Mouse (Mus musculus) erythroid progenitor cell, adult 5-6 weeks (primary cell): ENCODE results near the gene Trmt10b. TPM values are rescaled to one million over a fixed set of nuclear protein-coding genes. Genes with fewer than 3 reads are reported as not detected.

Experiments
- ATAC-seq: replicated peaks from 2 replicates; pipeline ENCODE4 v1.8.0; 2016; ENCODE audit warnings: moderate number of reproducible peaks, mild to moderate bottlenecking, moderate TSS enrichment, inconsistent platforms; ENCODE audit not compliant: poor library complexity, low FRiP score, severe bottlenecking
- total RNA-seq, 2 experiments: library from RNA; stranded (forward) in 1 of 2; stranded (reverse) in 1 of 2; fragments of 150-400 nt in 1 of 2; fragments of 186-747, 209-891 nt in 1 of 2; gene quantifications; 2 replicates each; pipeline versions ENCODE4 v1.2.3 to v1.2.4; 2015 to 2017; ENCODE audit warnings: low replicate concordance in 2 of 2

Trmt10b gene
- total RNA-seq, 2 experiments from 2014 or later, result 0.23 to 11.7 TPM

DNA sequence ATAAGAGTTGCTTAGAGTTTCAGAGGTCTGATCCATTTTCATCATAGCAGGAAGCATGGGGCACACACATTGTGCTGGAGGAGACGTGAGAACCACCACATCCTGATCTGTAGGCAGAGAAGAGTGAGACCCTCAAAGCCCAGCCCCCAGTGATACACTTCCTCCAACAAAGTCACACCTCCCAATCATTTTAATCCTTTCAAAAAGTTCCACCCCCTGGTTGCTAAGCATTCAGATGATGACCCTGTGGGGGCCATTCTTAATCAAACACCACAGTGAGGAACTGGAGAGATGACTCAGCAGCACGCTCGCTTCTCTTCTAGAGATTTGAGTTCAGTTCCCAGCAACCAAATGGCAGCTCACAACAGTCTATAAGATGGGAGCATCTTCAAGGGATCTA lies 35.5 kb downstream of the Trmt10b start:
- ATAC-seq, result no peak

DNA sequence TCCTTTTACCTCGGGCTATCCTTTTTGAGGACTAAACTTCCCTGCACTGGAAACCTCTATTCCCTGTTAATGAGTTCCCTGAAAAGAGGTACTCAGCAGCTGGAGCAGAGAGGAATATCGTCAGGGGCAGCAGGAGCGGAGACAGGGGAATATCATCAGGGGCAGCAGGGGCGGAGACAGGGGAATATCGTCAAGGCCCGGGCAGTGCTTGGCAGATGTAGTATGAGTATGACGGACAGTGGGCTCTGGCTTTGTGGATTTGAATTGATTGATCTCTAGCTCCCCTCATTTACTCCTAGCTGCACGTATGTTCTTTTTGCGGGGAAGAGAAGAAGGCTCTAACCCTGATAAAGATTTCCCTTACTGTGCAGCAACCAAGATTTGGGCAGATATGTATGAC lies 44.3 kb downstream of the Trmt10b start:
- no peak for ATAC-seq

DNA sequence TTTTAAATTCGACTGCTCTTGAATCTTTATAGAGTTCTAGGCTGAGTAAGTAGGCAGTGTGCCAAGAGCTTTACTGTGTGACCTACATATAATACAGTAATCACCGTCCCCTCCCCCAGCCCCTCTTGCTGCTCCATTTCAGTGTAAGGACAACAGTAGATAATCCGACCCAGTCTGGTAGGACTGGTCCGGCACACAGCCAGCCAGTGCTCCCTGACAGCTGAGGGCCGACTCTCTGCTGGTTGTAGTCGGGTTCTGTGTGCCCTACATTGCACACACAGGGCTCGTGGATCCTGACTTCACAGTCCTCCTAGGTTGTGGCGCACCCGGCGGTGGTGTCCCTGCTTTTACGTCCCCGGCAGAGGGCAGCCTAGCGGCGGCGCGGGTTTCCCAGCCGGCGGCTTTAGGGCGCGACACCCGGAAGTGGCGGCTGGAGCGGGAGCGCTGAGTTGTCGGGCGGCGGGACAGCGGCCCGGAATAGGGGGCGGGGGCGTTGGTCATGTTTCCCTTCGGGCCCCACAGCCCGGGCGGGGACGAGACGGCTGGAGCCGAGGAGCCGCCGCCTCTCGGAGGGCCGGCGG lies 44.8 kb downstream of the Trmt10b start, which contains the start of gene Dcaf10:
Dcaf10 (plus strand) TSS at position 433 of the 581 bp plus-strand sequence.
- peak; percentile 89 for ATAC-seq

GRCm38 (mm10) chr4:45342286-45343155 lies 45.6 kb downstream of the Trmt10b start, which contains the start of gene Exosc3:
Gene Exosc3, minus strand, starts transcription at chr4:45342732.
- peak; percentile 78 for ATAC-seq

- no peak for ATAC-seq
Observed at GRCm38 (mm10) chr4:45356653-45357052, 59.7 kb downstream of the Trmt10b start.

Other genes starting within 250 kb of the Trmt10b start
- 6.1 and 9.6 TPM in 2 replicates for gene Fbxo10, start 212.5 kb upstream of the Trmt10b start, total RNA-seq (2015; ENCODE audit: low replicate concordance)
- 8.0 and 14.8 TPM in 2 replicates for gene Fbxo10, start 212.5 kb upstream of the Trmt10b start, total RNA-seq (2017; ENCODE audit: low replicate concordance)
- 9.0 and 70.4 TPM in 2 replicates for gene Tomm5, start 189.0 kb upstream of the Trmt10b start, total RNA-seq (2015; ENCODE audit: low replicate concordance)
- gene Tomm5, start 189.0 kb upstream of the Trmt10b start, total RNA-seq (2017; ENCODE audit: low replicate concordance), result 32.3 and 52.8 TPM in 2 replicates
- gene Frmpd1, start 112.3 kb upstream of the Trmt10b start, total RNA-seq (2015; ENCODE audit: low replicate concordance), result not detected in 2 replicates
- gene Frmpd1, start 112.3 kb upstream of the Trmt10b start, total RNA-seq (2017; ENCODE audit: low replicate concordance), result not detected in 2 replicates
- 13.3 and 16.8 TPM in 2 replicates for gene Dcaf10, start 45.0 kb downstream of the Trmt10b start, total RNA-seq (2015; ENCODE audit: low replicate concordance)
- 17.8 and 25.5 TPM in 2 replicates for gene Dcaf10, start 45.0 kb downstream of the Trmt10b start, total RNA-seq (2017; ENCODE audit: low replicate concordance)
- 27.0 and 44.0 TPM in 2 replicates for gene Exosc3, start 45.6 kb downstream of the Trmt10b start, total RNA-seq (2015; ENCODE audit: low replicate concordance)
- 31.3 and 47.4 TPM in 2 replicates for gene Exosc3, start 45.6 kb downstream of the Trmt10b start, total RNA-seq (2017; ENCODE audit: low replicate concordance)
- 261 and 374 TPM in 2 replicates for gene Slc25a51, start 111.6 kb downstream of the Trmt10b start, total RNA-seq (2015; ENCODE audit: low replicate concordance)
- gene Slc25a51, start 111.6 kb downstream of the Trmt10b start, total RNA-seq (2017; ENCODE audit: low replicate concordance), result 263 and 320 TPM in 2 replicates
- 1.3 TPM in 1 of 2 replicates, not detected in the other for gene Shb, start 235.3 kb downstream of the Trmt10b start, total RNA-seq (2015; ENCODE audit: low replicate concordance)
- 1.5 and 6.5 TPM in 2 replicates for gene Shb, start 235.3 kb downstream of the Trmt10b start, total RNA-seq (2017; ENCODE audit: low replicate concordance)